Mouse (Mus musculus): Measurements from ENCODE around the gene Naga.
A peak's percentile ranks its signal among the peaks of the same experiment; 100 is the strongest.
"Not testable (repeated sequence)": the region's sequence is repeated elsewhere in the genome, so short reads cannot be mapped to it uniquely, and the experiment has no call there.

The Naga gene

GRCm38 (mm10) chr15:82338593-82339112 lies at the start of gene Naga, which contains the start of the genes Pheta2 and Smdt1:
Gene Naga, minus strand, starts transcription at chr15:82338925.
Gene Pheta2, plus strand, starts transcription at chr15:82338942.
Gene Smdt1, plus strand, starts transcription at chr15:82338959.
- DNase-seq (ENCODE audit: extremely low spot score, low read depth, low spot score): peak; percentile 89

- DNase-seq (ENCODE audit: extremely low spot score, low read depth, low spot score): no peak
Measured at GRCm38 (mm10) chr15:82385729-82386128, 47.0 kb upstream of the Naga start.

- DNase-seq (ENCODE audit: extremely low spot score, low read depth, low spot score): no peak
Measured at GRCm38 (mm10) chr15:82382441-82382840, 43.7 kb upstream of the Naga start.

GRCm38 (mm10) chr15:82380714-82381062 lies 42.0 kb upstream of the Naga start:
- DNase-seq (ENCODE audit: extremely low spot score, low read depth, low spot score): no peak

GRCm38 (mm10) chr15:82379871-82380713 lies 41.4 kb upstream of the Naga start, which contains the start of gene Cyp2d22:
Gene Cyp2d22, minus strand, starts transcription at chr15:82380260.
- DNase-seq (ENCODE audit: extremely low spot score, low read depth, low spot score): no peak

GRCm38 (mm10) chr15:82379511-82379870 lies 40.8 kb upstream of the Naga start:
- no peak for DNase-seq (ENCODE audit: extremely low spot score, low read depth, low spot score)

- no peak for DNase-seq (ENCODE audit: extremely low spot score, low read depth, low spot score)
Measured at GRCm38 (mm10) chr15:82378261-82379180, 39.8 kb upstream of the Naga start.

GRCm38 (mm10) chr15:82377701-82378100 lies 39.0 kb upstream of the Naga start:
- DNase-seq (ENCODE audit: extremely low spot score, low read depth, low spot score): no peak

- DNase-seq (ENCODE audit: extremely low spot score, low read depth, low spot score): no peak
Measured at GRCm38 (mm10) chr15:82376393-82377138, 37.8 kb upstream of the Naga start.

- no peak for DNase-seq (ENCODE audit: extremely low spot score, low read depth, low spot score)
Measured at GRCm38 (mm10) chr15:82375855-82376254, 37.1 kb upstream of the Naga start.

- no peak for DNase-seq (ENCODE audit: extremely low spot score, low read depth, low spot score)
Measured at GRCm38 (mm10) chr15:82374437-82374836, 35.7 kb upstream of the Naga start.

GRCm38 (mm10) chr15:82372991-82373390 lies 34.3 kb upstream of the Naga start:
- DNase-seq (ENCODE audit: extremely low spot score, low read depth, low spot score): no peak

- DNase-seq (ENCODE audit: extremely low spot score, low read depth, low spot score): no peak
Measured at GRCm38 (mm10) chr15:82372446-82372845, 33.7 kb upstream of the Naga start.

- no peak for DNase-seq (ENCODE audit: extremely low spot score, low read depth, low spot score)
Measured at GRCm38 (mm10) chr15:82368851-82369250, 30.1 kb upstream of the Naga start.

- no peak for DNase-seq (ENCODE audit: extremely low spot score, low read depth, low spot score)
Measured at GRCm38 (mm10) chr15:82368146-82368545, 29.4 kb upstream of the Naga start.

- DNase-seq (ENCODE audit: extremely low spot score, low read depth, low spot score): not testable (repeated sequence)
Measured at GRCm38 (mm10) chr15:82364561-82364960, 25.8 kb upstream of the Naga start.

- DNase-seq (ENCODE audit: extremely low spot score, low read depth, low spot score): not testable (repeated sequence)
Measured at GRCm38 (mm10) chr15:82363801-82364200, 25.1 kb upstream of the Naga start.

GRCm38 (mm10) chr15:82362234-82362633 lies 23.5 kb upstream of the Naga start:
- no peak for DNase-seq (ENCODE audit: extremely low spot score, low read depth, low spot score)

- DNase-seq (ENCODE audit: extremely low spot score, low read depth, low spot score): no peak
Measured at GRCm38 (mm10) chr15:82361459-82362018, 22.8 kb upstream of the Naga start.
